Mouse (Mus musculus) spleen, adult 12 weeks (tissue): ENCODE measurements around the gene Cdkl3.

Experiments
- DNase-seq: peaks from one replicate; pipeline ENCODE4 v3.0.0; 2022; ENCODE audit warnings: low spot score

Cdkl3 gene

DNA sequence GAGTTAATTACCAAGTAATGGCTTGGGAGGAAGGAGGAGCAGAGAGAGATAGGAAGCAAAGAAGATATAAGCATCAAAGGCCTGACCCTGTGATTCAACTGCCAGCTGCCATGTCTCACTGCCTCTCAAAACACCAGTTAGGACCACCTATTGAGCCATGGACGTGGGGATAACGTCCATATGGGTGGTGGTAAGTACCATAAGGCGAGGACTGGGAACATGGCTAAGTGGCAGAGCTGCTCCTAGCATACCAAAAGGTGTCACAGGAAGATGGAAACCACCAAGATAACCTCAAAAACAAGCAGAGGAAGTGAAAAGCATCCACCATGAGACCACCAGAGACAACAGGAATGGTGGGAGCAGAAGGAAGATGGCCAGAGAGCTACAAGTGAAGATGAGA, 123.1 kb downstream of the Cdkl3 start:
- DNase-seq, result no peak

- DNase-seq, result no peak
Observed at GRCm38 (mm10) chr11:52127760-52128159, 123.7 kb downstream of the Cdkl3 start.

- DNase-seq, result no peak
Observed at GRCm38 (mm10) chr11:52128316-52129061, 124.5 kb downstream of the Cdkl3 start.

- DNase-seq, result no peak
Observed at GRCm38 (mm10) chr11:52129171-52129570, 125.2 kb downstream of the Cdkl3 start.

DNA sequence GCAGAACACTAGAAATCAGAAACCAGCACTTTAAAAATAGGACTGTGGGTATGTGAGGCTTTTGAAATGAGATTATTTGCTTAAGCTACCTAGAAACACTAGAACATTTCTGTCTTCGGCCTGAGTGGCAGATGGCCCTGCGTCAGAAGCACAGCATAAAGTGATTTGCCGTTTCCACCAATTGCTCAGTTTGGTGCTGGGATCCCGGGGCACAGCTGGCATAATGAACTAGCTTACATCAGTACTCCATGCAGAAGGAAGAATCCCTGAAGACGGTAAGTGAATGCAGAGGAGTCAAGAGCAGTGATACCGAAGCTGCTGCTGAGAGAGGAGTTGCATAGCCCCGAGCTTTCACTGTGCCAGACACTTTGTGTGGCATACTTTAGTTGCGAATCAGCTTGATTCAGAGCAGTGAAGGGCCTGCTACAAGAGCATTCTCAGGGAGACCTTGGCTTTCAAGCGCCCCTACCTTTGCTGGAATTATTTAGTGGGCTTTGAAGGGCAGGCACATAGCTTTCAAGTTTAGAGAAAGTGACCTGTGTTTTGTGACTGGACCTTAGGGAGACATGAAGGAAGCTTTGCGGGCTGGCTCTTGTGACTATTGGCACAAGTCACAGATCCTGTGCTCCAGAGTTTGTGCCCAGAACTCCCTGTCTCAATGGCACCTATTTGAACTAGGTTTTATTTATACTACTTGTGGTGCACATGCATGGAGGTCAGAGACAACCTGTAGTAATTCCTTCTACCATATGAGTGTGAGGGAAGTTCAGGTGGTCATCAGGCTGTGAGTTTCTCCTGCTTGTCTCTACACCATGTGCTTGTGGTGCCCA, 125.8 kb downstream of the Cdkl3 start:
- no peak for DNase-seq

DNA sequence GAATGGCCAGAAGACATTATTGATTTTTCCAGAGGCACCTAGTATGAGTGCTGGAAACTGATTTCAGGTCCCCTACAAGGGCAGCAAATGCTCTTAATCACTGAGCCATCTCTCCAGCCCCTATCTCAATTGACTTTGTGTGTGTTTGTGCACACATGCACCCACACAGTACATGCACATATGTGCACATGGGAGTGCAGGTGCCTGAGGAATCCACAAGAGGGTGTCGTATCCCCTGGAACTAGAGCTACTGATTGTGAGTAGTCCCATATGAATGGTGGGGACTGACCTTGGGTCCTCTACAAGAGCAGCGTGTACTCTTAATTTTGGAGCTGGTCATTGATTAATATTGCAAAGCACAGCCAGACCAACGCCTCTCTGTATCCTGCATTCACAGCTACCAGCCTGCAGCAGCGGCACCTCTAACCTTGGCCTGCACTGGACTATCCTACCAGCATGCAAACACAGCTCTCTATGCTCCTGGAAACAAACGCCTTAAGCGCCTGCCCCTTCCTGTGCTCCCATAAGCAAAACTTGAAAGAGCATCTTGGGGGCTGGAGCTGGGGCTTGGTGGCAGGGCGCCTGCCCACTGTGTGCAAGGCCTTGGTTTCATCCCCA, 126.5 kb downstream of the Cdkl3 start:
- DNase-seq, result no peak
